10 mouse cellular contexts compared by ENCODE assay signal in genomic region chr3:129199609-129200500, GRCm38 (mm10). TPM values are rescaled to one million over a fixed set of nuclear protein-coding genes. Genes with fewer than 3 reads are reported as not detected.
A peak's percentile ranks its signal among the peaks of the same experiment; 100 is the strongest.
DNase-seq lines count a peak whose midpoint lies in the region; ATAC-seq and TF ChIP-seq lines count a peak whose summit lies in the region.
"Had no signal": no experiment of that assay in that cellular context is flagged by ENCODE, and none has a peak within 500 bp of the region (broad histone marks: within the 10 kb centered on the region; RNA-seq: fewer than 3 reads in every experiment).

TSS of gene Pitx2 (plus strand) at chr3:129199878.

- under 1% methylated on average over 60 of the region's 60 CpGs for WGBS in limb, embryonic 15.5 days
- WGBS in small intestine, adult 2 months: 2% methylated on average over 60 of the region's 60 CpGs

- H3K27me3 ChIP-seq in limb, embryonic 15.5 days: peaks cover 90% of the 10 kb centered on the region
- H3K27me3 ChIP-seq in small intestine, adult 2 months (ENCODE audit: control insufficient read depth, insufficient read depth, low read length): peaks cover 70% of the 10 kb centered on the region

- H3K4me3 ChIP-seq in limb, embryonic 15.5 days: peak within 1 kb of the TSS; percentile 40
- peak within 1 kb of the TSS; percentile 55 for H3K4me3 ChIP-seq in small intestine, adult 2 months (ENCODE audit: low read depth, low read length)
- H3K4me3 ChIP-seq: erythroblast, embryonic 14.5 days had no signal

- H3K9ac ChIP-seq in limb, embryonic 15.5 days: 0 out of 2 replicates have a peak within 1 kb of the TSS, but pooled peaks have one; percentile 8

- peak within 1 kb of the TSS; percentile 59 for H3K4me2 ChIP-seq in limb, embryonic 15.5 days

- H3K4me1 ChIP-seq in limb, embryonic 15.5 days: peaks cover 39% of the 10 kb centered on the region
- peaks cover 11% of the 10 kb centered on the region for H3K4me1 ChIP-seq in small intestine, adult 2 months (ENCODE audit: control insufficient read depth, insufficient read depth, insufficient read length, low read length)

- H3K36me3 ChIP-seq in limb, embryonic 15.5 days: no peaks in the 10 kb centered on the region
- H3K36me3 ChIP-seq in small intestine, adult 2 months (ENCODE audit: control insufficient read depth, insufficient read depth, low read length): no peaks in the 10 kb centered on the region

- no peaks in the 10 kb centered on the region for H3K9me3 ChIP-seq in limb, embryonic 15.5 days

- no peak for TF ChIP-seq CTCF in small intestine, adult 2 months (IDR thresholded peaks at IDR 0.05; ENCODE audit: extremely low read depth, insufficient read length, insufficient replicate concordance, low read depth, low read length)

- DNase-seq in gastrocnemius, postnatal 10 days: peak; percentile 59
- no peak for DNase-seq in gastrocnemius, adult 18-20 months (ENCODE audit: low spot score)
- peak; percentile 43 to 50 for DNase-seq in adrenal gland, postnatal 36 days
- no peak for DNase-seq in cerebellum, adult 9-10 months

- no peak within 1 kb of the TSS for H3K27ac ChIP-seq in limb, embryonic 15.5 days
- no peak within 1 kb of the TSS for H3K27ac ChIP-seq in small intestine, adult 2 months (ENCODE audit: insufficient read depth, low read depth, low read length)

- ATAC-seq in granulocyte monocyte progenitor cell, adult 5-6 weeks (replicated peaks; ENCODE audit: poor library complexity, severe bottlenecking): peak; percentile 15
- peak; percentile 76 for ATAC-seq in limb, embryonic 15.5 days (ENCODE audit: insufficient number of reproducible peaks, low FRiP score, low TSS enrichment, low read depth)
- no peak for ATAC-seq in CD4-positive, CD25-positive, alpha-beta regulatory T cell, adult 4 months

- TF ChIP-seq POLR2A in small intestine, adult 2 months (IDR thresholded peaks at IDR 0.05; ENCODE audit: low read depth, low read length): no peak

RNA-seq across cellular contexts. Expression of gene Pitx2, which starts in this region (rescaled TPM):
- total RNA-seq in gastrocnemius, postnatal 10 days (2021): 1 to 10 TPM; 8.8 to 9.2 TPM
- total RNA-seq in gastrocnemius, adult 18-20 months (2021): 10 to 100 TPM in 1 of 2 experiments, 1 to 10 TPM in 1; 5.4 to 13.3 TPM
- total RNA-seq in adrenal gland, postnatal 36 days (2021): not detected
- not detected in 2 replicates for total RNA-seq in granulocyte monocyte progenitor cell, adult 5-6 weeks (2014; fragmentation: Nextera tagmentation)
- total RNA-seq in granulocyte monocyte progenitor cell, adult 5-6 weeks (2017): not detected in 2 replicates
- polyA plus RNA-seq in limb, embryonic 15.5 days (2015; fragmentation: Nextera tagmentation; extraction: Ambion mirVana): 9.1 and 19.7 TPM in 2 replicates
- polyA plus RNA-seq in small intestine, adult 2 months (2012; rRNA removed): 4.4 and 23.8 TPM in 2 replicates
- under 1 TPM; 0.42 to 0.55 TPM for polyA plus RNA-seq in CD4-positive, CD25-positive, alpha-beta regulatory T cell, adult 4 months (2017; shearing (Covaris generic))
- polyA plus RNA-seq: erythroblast, embryonic 14.5 days; spleen, adult 2 months had no signal

Comparison
In these comparisons a context has a peak if more than half of its experiments do, and no peak if none do; other contexts are left out.
1. RNA of gene Pitx2 (total RNA-seq): 5.4 to 13.3 TPM in gastrocnemius, adult 18-20 months and 8.8 to 9.2 TPM in gastrocnemius, postnatal 10 days; not detected in adrenal gland, postnatal 36 days and not detected in granulocyte monocyte progenitor cell, adult 5-6 weeks; every median in the first group is over 4 times any median in the second.
2. Peak in DNase-seq in adrenal gland, postnatal 36 days; RNA of the gene not detected or under 1 TPM.
3. Peak in ATAC-seq in granulocyte monocyte progenitor cell, adult 5-6 weeks; RNA of the gene not detected or under 1 TPM.